Mouse (Mus musculus) spleen, embryonic (tissue): Measurements from ENCODE around the gene Flii.

Experiments
- CTCF ChIA-PET: fragments of 350-600 bp; sonication (Branson Sonifier 250); formaldehyde crosslinking; loops from one replicate; lab custom pipeline; 2022; lab: Charles Lee

Gene Flii

GRCm38 (mm10) chr11:60715833-60716232 is 11.2 kb downstream of the Flii start:
- CTCF ChIA-PET: no interaction called here

DNA sequence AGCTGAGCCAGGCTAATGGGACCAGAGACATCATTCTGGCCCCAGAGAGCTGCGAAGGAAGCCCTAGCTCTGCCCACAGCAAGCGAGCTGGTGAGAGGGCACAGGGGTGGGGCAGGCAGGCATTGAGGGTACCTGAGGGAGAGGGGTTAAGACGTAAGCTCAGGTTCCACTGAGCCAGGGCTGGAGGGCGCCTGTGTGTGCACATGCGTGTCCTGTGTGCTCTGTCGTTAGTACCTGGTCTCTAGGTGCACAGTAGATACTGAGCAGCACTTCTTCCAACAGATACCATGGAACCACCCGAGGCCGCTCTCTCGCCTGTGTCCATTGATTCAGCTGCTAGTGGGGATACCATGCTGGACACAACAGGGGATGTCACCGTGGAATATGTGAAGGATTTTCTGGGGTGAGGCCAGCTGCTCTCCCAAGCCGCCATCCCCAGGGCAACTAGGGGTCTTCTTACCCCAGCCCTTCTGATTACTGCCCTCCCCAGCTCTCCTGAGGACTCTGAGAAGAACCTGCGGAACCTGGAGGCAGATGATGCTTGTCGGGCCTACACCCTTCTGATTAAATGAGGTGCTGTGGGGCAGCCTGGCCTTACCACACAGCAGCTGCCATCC is 14.3 kb downstream of the Flii start:
- CTCF ChIA-PET: interaction anchor here (0.6 kb wide), 1 partner anchor 13 kb away, joined by 3 read pairs; the partner anchor contains the start of gene Llgl1

DNA sequence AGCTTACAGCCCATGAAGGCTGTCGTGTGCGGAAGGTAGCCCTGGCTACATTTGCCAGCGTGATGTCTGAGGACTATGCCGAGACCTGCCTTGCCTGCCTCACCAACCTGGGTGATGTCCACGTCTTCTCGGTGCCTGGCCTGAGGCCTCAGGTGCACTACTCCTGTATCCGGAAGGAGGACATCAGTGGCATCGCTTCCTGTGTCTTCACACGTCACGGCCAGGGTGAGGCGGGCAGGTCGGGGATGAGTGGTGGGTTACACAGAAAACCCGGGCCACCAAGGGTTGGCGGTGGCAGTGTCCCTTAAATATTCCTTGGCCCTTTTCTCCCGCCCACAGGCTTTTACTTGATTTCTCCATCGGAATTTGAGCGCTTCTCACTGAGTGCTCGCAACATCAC is 15.0 kb downstream of the Flii start:
- CTCF ChIA-PET: interaction anchor here (0.6 kb wide), 1 partner anchor 13 kb away, joined by 3 read pairs; the partner anchor contains the start of gene Llgl1

- CTCF ChIA-PET: no interaction called here
Observed at GRCm38 (mm10) chr11:60711218-60711617, 15.8 kb downstream of the Flii start.

DNA sequence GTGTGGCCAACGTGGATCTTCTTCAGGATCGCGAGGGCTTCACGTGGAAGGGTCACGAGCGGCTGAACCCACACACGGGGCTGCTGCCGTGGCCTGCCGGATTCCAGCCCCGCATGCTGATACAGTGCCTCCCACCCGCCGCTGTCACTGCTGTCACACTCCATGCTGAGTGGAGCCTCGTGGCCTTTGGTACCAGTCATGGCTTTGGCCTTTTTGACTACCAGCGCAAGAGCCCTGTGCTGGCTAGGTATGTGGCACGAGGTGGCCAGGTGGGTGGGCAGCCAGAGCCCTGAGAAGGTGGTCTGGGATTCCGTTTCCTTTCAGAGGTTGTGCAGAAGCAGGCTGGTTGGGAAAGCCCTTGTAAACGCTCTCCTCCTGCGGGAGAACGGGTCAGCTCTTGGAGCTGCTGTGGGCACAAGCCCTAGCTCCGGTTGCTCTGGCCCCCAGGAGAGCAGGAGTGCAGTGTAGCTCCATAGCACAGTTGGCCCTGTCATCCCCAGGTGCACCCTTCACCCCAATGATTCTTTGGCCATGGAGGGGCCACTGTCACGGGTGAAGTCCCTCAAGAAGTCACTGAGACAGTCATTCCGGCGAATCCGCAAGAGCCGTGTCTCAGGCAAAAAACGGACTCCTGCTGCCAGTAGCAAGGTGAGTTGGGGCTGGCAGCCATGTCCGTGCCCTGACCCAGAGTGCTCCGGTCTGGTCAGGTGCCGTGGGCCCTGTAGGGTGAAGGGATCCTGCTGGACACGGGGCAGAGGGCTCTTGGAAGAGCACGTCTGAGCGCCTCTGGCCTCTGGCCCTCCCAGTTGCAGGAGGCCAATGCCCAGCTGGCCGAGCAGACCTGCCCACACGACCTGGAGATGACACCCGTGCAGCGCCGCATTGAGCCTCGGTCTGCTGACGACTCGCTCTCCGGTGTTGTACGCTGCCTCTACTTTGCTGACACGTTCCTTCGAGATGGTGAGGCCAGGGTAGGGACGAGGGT is 17.3 kb downstream of the Flii start:
- CTCF ChIA-PET: no interaction called here

DNA sequence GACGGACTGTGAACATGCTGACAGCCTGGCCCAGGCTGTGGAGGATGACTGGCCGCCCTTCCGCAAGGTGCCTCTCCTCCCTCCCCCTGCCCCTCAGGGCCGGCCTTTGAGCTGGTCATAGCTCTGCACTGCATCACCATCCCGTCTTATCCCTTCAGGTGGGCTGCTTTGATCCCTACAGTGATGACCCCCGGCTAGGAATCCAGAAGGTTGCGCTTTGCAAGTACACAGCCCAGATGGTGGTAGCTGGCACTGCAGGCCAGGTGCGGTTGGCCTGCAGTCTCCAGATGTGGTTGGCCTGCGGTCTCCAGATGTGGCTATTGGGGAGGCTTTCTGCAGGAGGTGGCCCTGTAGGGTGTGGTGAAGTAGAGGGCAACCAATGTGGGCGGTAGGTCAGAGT is 18.4 kb downstream of the Flii start:
- CTCF ChIA-PET: no interaction called here

GRCm38 (mm10) chr11:60707672-60708071 is 19.4 kb downstream of the Flii start:
- CTCF ChIA-PET: no interaction called here

DNA sequence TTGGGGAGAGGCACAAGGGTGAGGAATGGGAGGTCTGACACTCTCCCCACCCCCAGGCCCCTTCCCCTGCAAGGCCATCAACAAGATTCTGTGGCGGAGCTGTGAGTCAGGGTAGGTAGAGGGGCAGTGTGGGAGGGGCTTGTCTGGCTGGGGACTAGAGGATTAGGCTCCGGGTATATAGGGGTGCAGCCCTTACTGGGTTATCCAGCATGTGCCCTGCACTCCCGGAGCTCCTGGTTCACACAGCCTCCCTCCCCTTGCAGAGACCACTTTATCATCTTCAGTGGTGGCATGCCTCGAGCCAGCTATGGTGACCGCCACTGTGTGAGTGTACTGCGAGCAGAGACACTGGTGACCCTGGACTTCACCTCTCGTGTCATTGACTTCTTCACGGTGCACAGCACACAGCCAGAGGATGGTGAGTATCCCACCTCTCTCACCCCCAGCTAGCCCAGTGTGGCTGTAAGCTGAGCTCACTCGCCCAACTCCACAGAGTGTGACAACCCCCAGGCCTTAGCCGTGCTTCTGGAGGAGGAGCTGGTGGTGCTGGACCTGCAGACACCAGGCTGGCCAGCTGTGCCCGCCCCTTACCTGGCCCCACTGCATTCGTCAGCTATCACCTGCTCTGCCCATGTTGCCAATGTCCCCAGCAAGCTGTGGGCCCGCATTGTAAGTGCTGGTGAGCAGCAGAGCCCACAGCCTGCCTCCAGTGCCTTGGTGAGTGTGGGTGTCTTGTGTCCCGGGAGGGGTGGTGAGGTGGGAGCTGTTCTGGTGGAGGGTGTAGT is 20.2 kb downstream of the Flii start:
- CTCF ChIA-PET: no interaction called here

DNA sequence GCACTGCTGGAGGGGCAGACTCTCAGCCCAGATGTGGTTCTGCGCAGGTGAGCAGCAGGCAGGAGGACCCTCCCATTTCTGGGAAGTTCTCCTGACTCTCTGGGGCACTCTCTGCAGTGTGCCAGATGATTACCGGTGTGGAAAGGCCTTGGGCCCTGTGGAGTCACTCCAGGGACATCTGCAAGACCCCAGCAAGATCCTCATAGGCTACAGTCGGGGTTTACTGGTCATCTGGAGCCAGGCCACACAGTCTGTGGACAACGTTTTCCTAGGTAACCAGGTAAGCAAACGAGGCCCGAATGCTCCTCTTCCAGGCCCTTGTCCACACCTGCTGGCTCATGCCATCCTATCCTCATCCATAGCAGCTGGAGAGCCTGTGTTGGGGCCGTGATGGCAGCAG is 21.0 kb downstream of the Flii start:
- CTCF ChIA-PET: no interaction called here

GRCm38 (mm10) chr11:60705255-60705654 is 21.8 kb downstream of the Flii start:
- CTCF ChIA-PET: no interaction called here

DNA sequence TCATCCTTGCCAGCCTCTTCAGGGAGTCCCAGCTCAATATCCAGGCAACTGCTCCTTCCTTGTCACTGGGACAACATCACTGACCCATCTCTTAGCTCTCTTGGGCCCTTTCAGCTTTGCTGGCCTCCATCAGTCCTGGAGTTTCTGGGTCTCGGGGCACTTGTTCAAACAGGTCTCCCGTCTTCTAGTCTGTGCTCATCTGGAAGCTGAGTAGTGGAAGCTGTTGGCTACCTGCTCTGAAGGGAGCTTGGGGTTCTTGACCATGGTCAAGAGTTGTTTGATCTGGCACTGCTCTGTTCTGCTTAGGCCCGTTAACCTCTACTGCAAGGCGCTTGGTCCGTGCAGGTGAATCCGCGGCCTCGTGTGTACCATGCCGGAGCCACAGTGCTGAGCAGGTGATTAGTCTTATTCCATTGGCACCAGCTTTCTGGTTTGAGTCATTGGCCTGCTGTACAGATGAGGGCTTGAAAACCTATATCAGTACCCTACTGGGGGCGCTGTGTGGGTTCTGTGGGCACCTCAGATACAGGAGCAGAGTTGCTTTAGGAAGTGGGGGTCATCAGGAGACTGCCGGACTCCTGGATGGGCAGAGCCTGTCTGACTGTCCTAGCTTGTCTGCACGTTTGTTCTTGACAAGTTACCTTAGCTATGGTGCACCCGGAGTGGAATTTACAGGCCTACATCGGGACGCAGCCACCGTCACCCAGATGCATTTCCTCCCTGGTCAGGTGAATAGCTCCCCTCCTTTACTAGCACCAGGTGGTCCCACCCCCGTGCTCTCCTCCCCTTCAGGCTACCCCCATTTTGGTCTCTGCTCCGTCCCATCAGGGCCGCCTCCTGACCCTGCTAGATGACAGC is 22.8 kb downstream of the Flii start:
- CTCF ChIA-PET: interaction anchor here (0.9 kb wide), 1 partner anchor 14 kb away, joined by 3 read pairs; no protein-coding TSS in a partner anchor

- CTCF ChIA-PET: no interaction called here
Observed at GRCm38 (mm10) chr11:60703131-60703530, 23.9 kb downstream of the Flii start.

- CTCF ChIA-PET: no interaction called here
Observed at GRCm38 (mm10) chr11:60701611-60702010, 25.5 kb downstream of the Flii start.

- CTCF ChIA-PET: no interaction called here
Observed at GRCm38 (mm10) chr11:60700320-60701185, 26.5 kb downstream of the Flii start.

GRCm38 (mm10) chr11:60699524-60700075 is 27.5 kb downstream of the Flii start, which contains the start of gene Llgl1:
Gene Llgl1, plus strand, starts transcription at chr11:60699723.
- CTCF ChIA-PET: interaction anchor here (0.6 to 1.2 kb wide), 4 partner anchors 13 to 1507 kb away, joined by 3 to 7 read pairs (median 6); no protein-coding TSS in a partner anchor

GRCm38 (mm10) chr11:60698806-60699523 is 28.1 kb downstream of the Flii start:
- CTCF ChIA-PET: interaction anchor here (0.6 to 1.2 kb wide), 4 partner anchors 13 to 1507 kb away, joined by 3 to 7 read pairs (median 6); no protein-coding TSS in a partner anchor

- CTCF ChIA-PET: no interaction called here
Observed at GRCm38 (mm10) chr11:60697561-60697960, 29.5 kb downstream of the Flii start.

GRCm38 (mm10) chr11:60696165-60696564 is 30.9 kb downstream of the Flii start:
- CTCF ChIA-PET: no interaction called here
